Mouse (Mus musculus) bone marrow, adult 2 months (tissue): Measurements from ENCODE around the gene Lgr5.

ENCODE experiments used
- CTCF ChIP-seq: fragments of 200-500 bp; IDR thresholded peaks from 2 replicates; pipeline ENCODE4 v1.5.1; 2011; ENCODE audit warnings: low read length, control low read depth; ENCODE audit not compliant: control insufficient read depth, insufficient read depth
- POLR2A ChIP-seq: fragments of 200-500 bp; IDR thresholded peaks from 2 replicates; pipeline ENCODE4 v1.6.1; 2011; ENCODE audit warnings: low read depth, mild to moderate bottlenecking, control low read depth, low read length, borderline replicate concordance; ENCODE audit not compliant: control insufficient read depth

GRCm38 (mm10) chr10:115623956-115624671 lies 36.5 kb upstream of the Lgr5 start:
- TF ChIP-seq POLR2A (no peak), CTCF (no peak)
